Mouse (Mus musculus) neural tube, embryonic 11.5 days (tissue): ENCODE results near the gene Dst. TPM values are rescaled to one million over a fixed set of nuclear protein-coding genes. Genes with fewer than 3 reads are reported as not detected.
A peak's percentile ranks its signal among the peaks of the same experiment; 100 is the strongest.

ENCODE experiments used
- ATAC-seq: fragments of 200-750 bp; cut with Nextera tagmentation; 2 replicates; pipeline ENCODE4 v1.8.0; 2017; ENCODE audit warnings: moderate number of reproducible peaks, mild to moderate bottlenecking, moderate TSS enrichment, moderate library complexity; ENCODE audit not compliant: insufficient read depth, low FRiP score, low TSS enrichment
- DNase-seq: peaks from one replicate; pipeline ENCODE4 v3.0.0-alpha.2; 2015; ENCODE audit warnings: low spot score
- H3K27ac ChIP-seq: fragments of 300-500 bp; sonication (generic); 2 replicates; pipeline ENCODE4 v1.5.1; 2014; ENCODE audit warnings: low read depth, mild to moderate bottlenecking, low read length
- H3K27me3 ChIP-seq: fragments of 300-500 bp; sonication (generic); 2 replicates; pipeline ENCODE4 v1.6.1; 2014; ENCODE audit warnings: mild to moderate bottlenecking, low read length, mixed read lengths; ENCODE audit not compliant: control insufficient read depth, insufficient read depth
- H3K36me3 ChIP-seq: fragments of 300-500 bp; sonication (generic); 2 replicates; pipeline ENCODE4 v1.6.1; 2014; ENCODE audit warnings: mild to moderate bottlenecking, low read length, moderate library complexity, mixed read lengths; ENCODE audit not compliant: control insufficient read depth, insufficient read depth
- H3K4me1 ChIP-seq: fragments of 300-500 bp; sonication (generic); 2 replicates; pipeline ENCODE4 v1.6.1; 2014; ENCODE audit warnings: low read length, mixed read lengths; ENCODE audit not compliant: control insufficient read depth, insufficient read depth
- H3K4me2 ChIP-seq: fragments of 300-500 bp; sonication (generic); 2 replicates; pipeline ENCODE4 v1.6.1; 2014; ENCODE audit warnings: low read depth, mild to moderate bottlenecking, moderate library complexity
- H3K4me3 ChIP-seq: fragments of 300-500 bp; sonication (generic); 2 replicates; pipeline ENCODE4 v1.5.1; 2014; ENCODE audit warnings: low read depth, low read length
- H3K9ac ChIP-seq: fragments of 300-500 bp; sonication (generic); 2 replicates; pipeline ENCODE4 v1.6.1; 2014; ENCODE audit warnings: mild to moderate bottlenecking, low read length
- H3K9me3 ChIP-seq: fragments of 300-500 bp; sonication (generic); 2 replicates; pipeline ENCODE4 v1.6.1; 2016; ENCODE audit warnings: low read length; ENCODE audit not compliant: control insufficient read depth
- WGBS: fragments of 180-500 bp; shearing (Covaris S2); extraction: QIAGEN DNeasy Blood & Tissue Kit; methylation state at CpG from one replicate; pipeline ENCODE4 v1.1.7; 2014; 5-methylcytosine and 5-hydroxymethylcytosine counted together
- polyA plus RNA-seq: library from polyadenylated mRNA; unstranded; fragments of >200 nt; fragmentation: Nextera tagmentation; extraction: Ambion mirVana; gene quantifications from 2 replicates; pipeline ENCODE4 v1.2.1, GENCODE M21; 2014

Dst gene
- polyA plus RNA-seq, 1 experiment from 2014 or later, result 46.2 TPM

DNA sequence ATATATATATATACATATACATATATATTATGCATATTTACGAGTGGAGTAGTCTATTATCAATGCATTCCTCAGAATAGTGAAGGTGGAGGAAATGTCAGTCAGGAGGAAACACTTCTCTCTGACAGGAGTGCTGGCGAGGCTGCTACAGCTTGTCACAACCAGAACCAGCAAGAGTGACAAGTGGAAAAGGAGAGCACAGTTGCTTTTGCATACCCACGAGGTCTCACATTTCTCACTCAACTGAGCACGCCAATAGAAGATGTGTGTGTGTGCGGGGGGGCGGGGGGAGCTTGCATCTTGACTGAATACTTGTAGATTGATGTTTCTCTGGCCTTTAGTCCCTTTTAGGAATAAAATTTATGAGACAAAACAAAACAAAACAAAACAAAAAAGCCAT, 11.9 kb upstream of the Dst start:
- no peak for DNase-seq
- Histone ChIP-seq H3K9ac (no peak overlapping the region), H3K36me3 (no peaks in the 10 kb centered on the region), H3K27ac (no peak overlapping the region), H3K27me3 (no peaks in the 10 kb centered on the region), H3K4me2 (no peak overlapping the region), H3K9me3 (no peaks in the 10 kb centered on the region), H3K4me1 (no peaks in the 10 kb centered on the region), H3K4me3 (no peak overlapping the region)
- ATAC-seq, result no peak
- 73% methylated on average over 6 of the region's 6 CpGs for WGBS

DNA sequence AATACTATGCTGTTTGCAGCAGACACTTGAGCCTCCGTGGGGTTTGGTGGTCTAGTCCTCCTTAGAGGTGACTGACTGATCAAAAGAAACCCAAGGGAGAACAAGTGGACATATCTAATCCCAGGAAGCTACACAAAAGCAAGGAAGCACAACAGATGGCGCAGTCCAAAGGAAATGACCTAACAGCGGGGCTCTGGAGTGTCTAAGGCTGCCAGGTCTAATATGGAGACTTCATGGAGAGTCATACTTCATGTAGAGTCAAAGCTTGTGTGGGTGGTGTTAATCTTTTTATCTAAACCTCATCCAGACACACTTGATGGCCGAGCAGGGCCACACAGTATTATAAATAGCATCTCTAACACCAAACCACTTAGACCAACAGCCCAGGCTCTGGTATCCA, 11.4 kb upstream of the Dst start:
- Histone ChIP-seq H3K27ac (no peak overlapping the region), H3K4me3 (no peak overlapping the region), H3K9me3 (no peaks in the 10 kb centered on the region), H3K9ac (no peak overlapping the region), H3K4me1 (no peaks in the 10 kb centered on the region), H3K4me2 (no peak overlapping the region), H3K27me3 (no peaks in the 10 kb centered on the region), H3K36me3 (no peaks in the 10 kb centered on the region)
- no peak for ATAC-seq
- DNase-seq, result no peak
- WGBS, result 82% methylated on average over 4 of the region's 4 CpGs

DNA sequence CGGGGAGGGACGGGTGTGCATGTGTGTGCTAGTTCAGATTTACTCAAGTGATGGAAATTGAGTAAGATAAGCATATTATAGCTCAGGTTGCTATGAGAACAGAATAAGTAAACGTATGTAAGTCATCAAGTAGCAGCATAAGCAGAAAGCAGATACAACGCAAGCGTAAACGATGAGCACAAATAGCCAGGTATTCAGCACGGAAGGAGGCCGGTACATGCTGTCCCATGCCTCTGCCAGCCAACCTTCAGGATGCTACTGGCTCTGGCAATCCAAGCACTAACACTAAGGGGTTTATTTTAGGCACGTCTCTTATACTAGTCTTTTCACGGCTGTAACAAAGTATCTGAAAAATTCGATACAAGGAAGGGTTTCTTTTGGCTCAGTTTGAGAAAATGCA, 10.6 kb upstream of the Dst start:
- no peaks in the 10 kb centered on the region for H3K27me3 ChIP-seq

DNA sequence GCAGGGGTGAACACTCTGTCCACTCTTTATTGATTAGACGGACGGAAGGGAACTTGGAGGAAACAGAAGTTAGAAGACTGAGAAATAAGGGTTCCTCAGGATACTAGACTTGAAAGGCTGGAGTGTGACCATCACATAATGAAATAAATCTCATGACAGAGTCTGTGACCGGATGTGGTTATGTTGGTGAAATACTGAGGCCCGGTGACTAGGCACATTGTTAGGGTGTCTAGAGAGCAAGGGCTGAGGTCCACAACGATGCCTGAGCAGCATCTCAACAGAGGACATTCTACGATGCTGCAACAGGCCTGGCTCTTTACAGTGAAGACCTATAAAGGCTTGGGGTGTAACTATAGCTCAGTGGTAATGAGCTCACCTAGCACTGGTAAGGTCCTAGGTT, 9.7 kb upstream of the Dst start:
- Histone ChIP-seq H3K9ac (no peak overlapping the region), H3K4me1 (no peaks in the 10 kb centered on the region), H3K4me2 (no peak overlapping the region), H3K4me3 (no peak overlapping the region), H3K9me3 (no peaks in the 10 kb centered on the region), H3K27ac (no peak overlapping the region), H3K27me3 (no peaks in the 10 kb centered on the region), H3K36me3 (no peaks in the 10 kb centered on the region)
- 91% methylated on average over 6 of the region's 6 CpGs for WGBS
- no peak for ATAC-seq
- DNase-seq, result no peak

More for the DNA sequence above, 10.6 kb upstream of the Dst start:
- Histone ChIP-seq H3K27ac (no peak overlapping the region), H3K4me3 (no peak overlapping the region), H3K9ac (no peak overlapping the region), H3K4me1 (no peaks in the 10 kb centered on the region), H3K4me2 (no peak overlapping the region), H3K36me3 (no peaks in the 10 kb centered on the region), H3K9me3 (no peaks in the 10 kb centered on the region)
- 91% methylated on average over 11 of the region's 11 CpGs for WGBS
- ATAC-seq (no peak), DNase-seq (no peak)

DNA sequence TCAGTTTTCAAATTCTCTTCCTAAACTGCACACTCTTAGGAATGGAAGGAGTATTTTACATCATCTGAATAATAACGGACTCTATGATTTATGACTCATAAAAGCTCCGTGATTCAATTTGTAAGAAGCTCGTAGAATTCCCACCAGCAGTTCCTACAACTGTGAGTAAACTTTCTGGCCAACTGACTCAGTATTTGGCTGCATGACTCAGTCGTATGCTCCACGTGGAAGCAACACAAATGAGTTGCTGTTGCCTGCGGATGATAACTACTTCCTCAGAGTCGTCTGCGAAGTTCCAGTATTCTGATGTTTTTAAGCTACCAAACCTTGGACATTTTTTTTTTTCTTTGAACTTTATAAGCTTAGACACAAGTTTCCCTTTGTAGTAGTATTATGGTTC, 7.8 kb upstream of the Dst start:
- H3K4me1 ChIP-seq, result no peaks in the 10 kb centered on the region
- H3K4me2 ChIP-seq, result no peak overlapping the region
- H3K36me3 ChIP-seq, result no peaks in the 10 kb centered on the region
- 85% methylated on average over 8 of the region's 8 CpGs for WGBS
- no peak for DNase-seq
- H3K9me3 ChIP-seq, result no peaks in the 10 kb centered on the region
- no peak overlapping the region for H3K9ac ChIP-seq
- H3K27ac ChIP-seq, result no peak overlapping the region
- no peaks in the 10 kb centered on the region for H3K27me3 ChIP-seq
- no peak for ATAC-seq
- no peak overlapping the region for H3K4me3 ChIP-seq

DNA sequence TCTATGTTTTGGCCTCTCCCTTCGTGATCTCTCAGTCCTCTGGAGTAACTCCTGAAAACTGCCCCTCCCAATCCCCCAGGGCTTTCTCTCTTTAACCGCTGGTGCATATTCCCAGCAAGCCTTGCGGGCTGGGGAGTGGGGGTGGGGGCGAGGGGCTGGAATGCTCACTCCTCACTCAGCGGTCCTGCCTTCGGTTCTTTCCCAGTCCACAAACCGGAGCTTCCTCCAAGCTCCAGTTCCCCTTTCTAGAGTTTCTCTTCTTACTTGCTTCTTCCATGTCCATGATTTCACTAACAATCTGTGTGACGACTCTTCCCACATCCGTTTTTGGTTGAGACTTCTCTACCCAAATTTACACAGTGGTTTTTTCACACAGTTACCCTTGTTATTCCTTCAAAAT, 4.4 kb upstream of the Dst start:
- Histone ChIP-seq H3K27ac (no peak overlapping the region), H3K27me3 (peaks cover 6% of the 10 kb centered on the region; the same call in 1 of the 2 replicates), H3K9ac (no peak overlapping the region), H3K4me1 (no peaks in the 10 kb centered on the region), H3K36me3 (no peaks in the 10 kb centered on the region), H3K4me3 (no peak overlapping the region), H3K9me3 (no peaks in the 10 kb centered on the region), H3K4me2 (no peak overlapping the region)
- 38% methylated on average over 9 of the region's 9 CpGs for WGBS
- ATAC-seq, result no peak
- DNase-seq, result no peak

DNA sequence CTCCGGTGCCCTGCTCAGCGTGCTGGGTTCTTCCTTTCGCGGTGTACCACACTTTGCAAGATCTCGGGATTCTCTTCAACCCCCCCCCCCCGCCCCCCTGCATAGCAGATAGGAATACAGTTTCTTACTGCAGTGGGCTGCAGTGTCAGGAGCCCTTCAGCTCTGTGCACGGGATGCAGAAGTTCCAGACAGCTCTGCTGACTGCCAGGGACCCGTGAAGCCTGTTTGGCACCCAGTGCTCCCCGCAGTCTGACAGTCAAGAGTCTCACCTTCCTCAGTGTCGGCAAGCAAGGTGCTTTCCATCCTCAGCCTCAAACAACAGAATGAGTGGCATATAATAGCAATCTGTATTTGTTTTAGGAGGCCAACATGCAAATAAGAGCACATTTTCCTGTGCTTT, 1.8 kb upstream of the Dst start:
- no peak overlapping the region for H3K4me2 ChIP-seq
- H3K4me3 ChIP-seq, result no peak overlapping the region
- ATAC-seq, result no peak
- no peak overlapping the region for H3K27ac ChIP-seq
- no peak overlapping the region for H3K9ac ChIP-seq
- 42% methylated on average over 10 of the region's 10 CpGs for WGBS
- H3K4me1 ChIP-seq, result no peaks in the 10 kb centered on the region
- no peak for DNase-seq
- H3K27me3 ChIP-seq, result peaks cover 6% of the 10 kb centered on the region
- no peaks in the 10 kb centered on the region for H3K9me3 ChIP-seq
- H3K36me3 ChIP-seq, result no peaks in the 10 kb centered on the region

DNA sequence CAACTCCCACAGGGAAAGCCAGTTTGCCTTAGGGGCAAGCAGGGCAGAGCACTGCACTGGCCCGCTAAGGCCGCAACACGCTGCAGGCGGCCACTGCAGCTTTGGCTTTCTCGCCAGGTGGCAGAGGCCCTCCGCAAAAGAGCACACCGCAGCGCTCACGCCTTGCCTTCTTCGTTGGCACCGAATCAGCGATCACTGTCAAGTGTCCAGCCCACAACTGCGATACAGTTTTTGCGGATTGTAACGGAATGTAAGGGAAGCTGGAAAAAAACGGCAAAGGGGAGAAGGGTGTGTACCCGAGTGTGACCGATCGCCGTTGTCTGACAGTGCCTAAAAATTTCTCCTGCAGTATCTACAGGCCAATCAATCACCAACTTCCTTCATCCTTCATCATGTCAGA, 1.1 kb upstream of the Dst start:
- H3K36me3 ChIP-seq, result no peaks in the 10 kb centered on the region
- H3K27me3 ChIP-seq, result peaks cover 6% of the 10 kb centered on the region
- no peaks in the 10 kb centered on the region for H3K4me1 ChIP-seq
- ATAC-seq (peak; percentile 31), DNase-seq (peak; percentile 45)
- peak overlapping the region; percentile 66 for H3K4me2 ChIP-seq
- H3K27ac ChIP-seq, result no peak overlapping the region
- WGBS, result under 1% methylated on average over 20 of the region's 20 CpGs
- H3K4me3 ChIP-seq, result peak overlapping the region; percentile 63
- H3K9ac ChIP-seq, result peak overlapping the region; percentile 71
- no peaks in the 10 kb centered on the region for H3K9me3 ChIP-seq

DNA sequence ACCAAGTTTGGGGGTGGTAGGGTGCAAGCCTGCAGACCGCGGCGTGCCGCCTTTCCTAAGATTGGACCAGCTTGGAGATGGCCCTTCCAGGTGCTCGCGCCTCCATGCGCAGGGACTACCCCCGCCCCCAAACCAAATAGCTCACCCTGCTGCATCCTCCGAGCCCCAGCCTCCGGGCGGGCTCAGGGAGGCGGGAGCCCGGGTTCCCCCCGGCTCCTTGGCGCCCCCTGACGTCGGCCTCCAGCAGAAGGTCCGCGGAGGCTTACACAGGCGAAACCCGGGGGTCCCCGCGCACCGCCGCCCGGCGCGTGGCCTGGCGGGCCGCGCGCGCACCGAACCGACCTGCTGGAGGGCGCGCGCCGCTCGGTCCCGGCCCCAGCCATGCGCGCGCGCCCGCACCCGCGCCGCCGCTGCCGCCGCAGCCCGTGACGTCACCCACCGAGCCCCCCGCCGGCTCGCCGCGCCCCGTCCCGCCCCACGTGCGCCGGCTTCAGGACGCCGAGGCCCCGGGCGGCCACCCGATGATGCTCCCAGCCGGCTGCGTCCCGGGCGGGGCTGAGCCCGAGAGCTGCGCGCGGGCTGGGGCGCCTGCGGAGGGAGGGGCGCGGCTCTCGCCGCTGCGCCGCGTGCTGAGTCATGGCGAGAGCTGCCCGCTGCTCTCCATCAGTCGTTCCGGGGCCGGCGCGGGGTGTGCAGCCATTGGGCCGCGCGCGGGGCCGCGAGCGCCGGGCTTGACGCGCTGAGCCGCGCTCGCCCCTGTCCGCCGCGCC, 419 bp upstream of the Dst start, which contains the start of gene Bend6:
Gene Bend6, minus strand, starts transcription at position 396 of the 770 bp plus-strand sequence.
- DNase-seq (peak; percentile 82), ATAC-seq (peak; percentile 88)
- Histone ChIP-seq H3K9me3 (no peaks in the 10 kb centered on the region), H3K4me1 (no peaks in the 10 kb centered on the region), H3K4me3 (peak within 1 kb of the TSS; percentile 63), H3K27me3 (peaks cover 6% of the 10 kb centered on the region), H3K36me3 (no peaks in the 10 kb centered on the region), H3K27ac (no peak within 1 kb of the TSS), H3K4me2 (peak within 1 kb of the TSS; percentile 66), H3K9ac (peak within 1 kb of the TSS; percentile 71)
- WGBS, result under 1% methylated on average over 83 of the region's 110 CpGs
